Mouse (Mus musculus) heart, postnatal 0 days (tissue): ENCODE results near the gene Fpgs.

Source experiments
- CTCF ChIP-seq: IDR thresholded peaks from 2 replicates; pipeline ENCODE4 v1.5.1; 2016; ENCODE audit warnings: antibody characterized with exemption, control low read depth, low read depth
- EP300 ChIP-seq: IDR thresholded peaks from 2 replicates; pipeline ENCODE4 v1.6.1; 2016; ENCODE audit warnings: antibody characterized with exemption, low read depth

DNA sequence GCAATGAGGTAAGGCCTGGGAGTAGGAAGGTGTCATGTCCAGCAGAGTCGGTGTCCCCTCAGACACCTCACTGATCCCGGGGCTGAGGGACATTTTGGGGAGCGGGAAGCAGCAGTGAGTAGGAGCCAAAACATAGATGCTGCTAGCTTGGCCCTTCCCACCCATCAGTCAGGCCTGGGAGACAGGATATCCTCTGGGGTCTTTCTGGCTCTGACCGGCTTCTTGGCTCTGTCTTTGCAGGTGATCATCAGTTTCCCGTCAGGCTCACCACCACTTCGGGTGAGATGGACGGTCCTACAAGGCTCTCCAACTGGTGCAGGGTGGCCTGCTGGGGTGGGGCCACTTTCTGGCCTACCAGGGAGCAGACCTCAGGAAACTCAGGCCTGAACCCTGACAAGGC, 26.3 kb downstream of the Fpgs start:
- TF ChIP-seq EP300 (no peak), CTCF (no peak)
